Mouse (Mus musculus) neural tube, embryonic 10.5 days (tissue): Measurements from ENCODE around the gene Gjb1.

Source experiments
- DNase-seq: peaks from one replicate; pipeline ENCODE4 v3.0.0-alpha.2; 2017; ENCODE audit warnings: low spot score; ENCODE audit errors: extremely low spot score

The Gjb1 gene

DNA sequence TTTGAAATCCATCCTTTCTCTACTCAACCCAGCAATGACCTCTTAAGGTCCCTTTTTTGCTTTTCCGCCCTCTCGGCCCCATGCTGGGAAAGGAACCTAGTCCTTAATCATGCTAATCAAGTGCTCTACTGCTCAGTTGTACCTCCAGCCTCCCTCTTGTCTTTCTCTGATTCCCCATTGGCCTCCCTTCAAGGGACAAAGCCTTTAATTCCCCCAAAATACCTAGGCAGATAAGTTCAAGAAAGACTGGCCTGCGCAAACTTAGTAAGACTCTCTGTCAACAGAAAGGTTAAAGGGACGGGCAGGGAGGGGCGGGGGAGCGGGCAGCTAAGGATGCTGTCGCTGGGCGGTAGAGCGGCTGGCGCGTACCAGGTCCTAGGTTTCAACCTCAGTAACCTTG lies 20.3 kb downstream of the Gjb1 start:
- DNase-seq = no peak

DNA sequence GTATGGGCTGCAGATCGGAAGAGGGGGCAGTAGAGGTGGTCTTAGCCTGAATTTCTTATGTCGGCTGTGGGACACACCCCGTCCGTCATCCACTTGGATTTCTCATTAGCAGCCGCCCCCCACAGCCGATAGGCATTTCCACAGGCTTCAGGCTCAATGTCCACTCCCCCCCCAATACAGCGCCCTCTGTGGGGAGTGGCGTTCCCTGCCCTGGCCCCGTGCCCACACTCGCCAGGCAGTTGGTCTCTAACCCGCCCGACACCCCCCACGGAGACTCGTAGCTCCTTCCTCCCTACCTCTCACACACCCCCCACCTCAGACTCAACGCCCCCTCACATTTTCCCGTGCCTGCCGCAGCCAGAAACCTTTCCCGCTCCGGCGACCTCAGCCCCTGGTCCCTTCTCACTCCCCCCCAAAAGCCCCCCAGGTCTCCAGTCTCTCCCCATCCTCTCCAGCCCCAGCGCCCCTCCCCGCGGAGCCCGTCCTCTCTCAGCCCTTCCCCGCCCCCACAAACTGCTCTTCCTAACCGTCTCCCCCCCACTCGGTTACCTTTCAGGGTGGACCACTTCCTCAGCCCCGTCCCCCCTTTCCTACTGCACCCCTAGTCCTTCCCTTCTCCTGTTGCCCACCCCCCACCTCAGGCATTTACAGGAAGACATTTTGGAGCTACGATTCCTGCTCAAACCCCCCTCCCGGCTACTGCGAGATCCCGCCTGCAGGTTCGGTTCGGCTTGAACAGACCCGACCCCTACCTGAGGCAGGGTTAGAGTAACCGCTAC lies 43.0 kb downstream of the Gjb1 start:
- DNase-seq = peak; percentile 31

DNA sequence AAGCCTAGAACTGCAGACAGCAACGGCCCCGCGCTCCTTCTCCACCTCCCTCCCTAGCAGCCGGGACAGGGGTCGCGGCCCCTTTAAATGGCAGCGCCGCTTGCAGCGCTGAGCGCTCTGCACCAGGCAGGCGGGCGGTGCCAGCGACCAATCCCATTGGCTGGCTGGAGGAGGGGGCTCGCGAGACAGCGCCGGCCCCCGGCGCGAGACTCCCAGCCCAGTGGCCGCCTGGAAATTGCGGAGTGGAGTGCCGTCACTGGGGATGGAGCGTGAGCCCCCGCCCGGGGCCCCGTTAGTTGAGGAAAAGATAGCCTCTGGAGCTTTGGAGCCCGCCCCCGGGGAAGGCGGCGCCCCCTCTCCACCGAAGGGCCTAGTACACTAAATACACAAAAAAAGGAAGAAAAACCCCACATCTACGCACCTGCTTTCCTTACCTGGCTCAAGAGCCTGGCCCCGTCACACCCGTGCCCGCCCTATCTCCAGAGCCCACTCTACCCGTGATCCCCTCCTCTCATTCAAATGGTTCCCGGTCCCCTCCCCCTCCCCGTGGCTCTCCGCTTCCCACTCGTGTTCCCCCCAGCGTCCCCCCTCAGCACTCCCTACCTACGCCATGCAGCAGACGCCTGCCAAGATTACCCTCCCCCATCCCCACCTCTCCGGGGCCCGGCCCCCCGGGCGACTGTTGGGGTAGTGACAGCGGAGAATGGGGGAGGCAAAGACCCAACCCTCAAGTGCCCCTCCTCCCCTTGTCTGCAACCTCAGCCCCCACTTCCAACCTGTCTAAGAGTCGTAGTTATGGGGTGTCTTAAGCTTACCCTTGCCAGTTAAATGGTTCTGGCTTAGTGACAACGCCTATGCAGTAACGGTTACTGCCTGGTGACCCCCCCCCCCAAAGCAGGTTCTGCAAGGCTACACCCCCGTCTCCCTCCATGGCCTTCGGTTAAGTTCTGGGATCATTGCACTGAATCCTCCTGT lies 43.8 kb downstream of the Gjb1 start:
- DNase-seq = peak; percentile 75

DNA sequence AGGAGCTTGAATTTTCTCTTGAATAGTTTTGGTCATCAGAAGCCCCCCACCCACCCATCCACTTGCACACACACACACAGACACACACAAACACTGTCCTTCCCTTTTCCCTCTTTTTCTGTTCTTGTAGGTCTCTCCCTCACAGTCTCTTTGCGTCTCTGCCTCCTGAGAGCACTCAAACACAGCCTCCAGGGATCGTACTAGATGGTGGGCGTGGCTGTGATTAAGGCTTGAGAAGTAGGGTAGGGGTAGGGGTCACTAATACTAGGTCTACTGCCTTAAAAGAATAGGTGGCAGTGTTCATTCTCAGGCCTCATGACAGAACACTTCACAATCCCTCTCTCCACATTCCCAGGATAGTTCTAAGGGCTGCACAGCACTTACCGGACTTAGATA lies 44.5 kb downstream of the Gjb1 start, which contains the start of gene Zmym3:
Gene Zmym3, minus strand, starts transcription at position 150 of the 396 bp plus-strand sequence.
- no peak for DNase-seq

DNA sequence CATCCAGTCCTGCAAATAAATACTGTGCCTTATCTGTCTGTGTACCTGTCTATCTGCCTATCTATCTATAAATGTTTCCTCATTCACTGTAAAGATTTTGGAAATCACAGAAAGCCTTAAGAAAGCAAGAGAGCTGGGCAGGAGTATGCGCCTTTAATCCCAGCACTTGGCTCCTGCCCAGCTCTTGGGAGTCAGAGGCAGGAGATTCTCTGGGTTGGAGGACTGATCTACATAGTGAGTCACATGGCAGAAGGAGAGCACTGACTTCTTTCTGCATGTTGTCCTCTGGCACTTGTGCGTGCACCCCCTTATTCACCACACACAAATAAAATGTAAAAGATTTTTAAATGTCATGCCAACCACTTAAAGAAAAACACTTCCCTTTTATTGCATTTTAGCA lies 47.3 kb downstream of the Gjb1 start:
- no peak for DNase-seq

DNA sequence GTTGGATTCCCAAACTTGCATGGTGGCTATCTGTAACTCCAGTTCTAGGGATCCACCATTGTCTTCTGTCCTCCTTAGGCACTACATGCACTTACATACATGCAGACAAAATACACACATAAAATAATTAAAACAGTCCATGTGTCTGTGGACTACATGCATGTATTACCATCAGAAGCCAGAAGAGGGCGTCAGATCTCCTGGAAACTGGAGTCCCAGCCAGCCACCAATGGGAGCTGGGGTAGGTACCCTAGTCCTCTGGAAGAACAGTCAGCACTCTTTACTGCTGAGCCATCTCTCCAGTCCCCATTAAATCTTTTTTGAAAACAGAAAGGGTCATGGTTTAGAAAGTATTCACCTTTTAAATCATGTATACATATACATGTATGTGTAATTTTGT lies 51.6 kb downstream of the Gjb1 start:
- DNase-seq = no peak

DNA sequence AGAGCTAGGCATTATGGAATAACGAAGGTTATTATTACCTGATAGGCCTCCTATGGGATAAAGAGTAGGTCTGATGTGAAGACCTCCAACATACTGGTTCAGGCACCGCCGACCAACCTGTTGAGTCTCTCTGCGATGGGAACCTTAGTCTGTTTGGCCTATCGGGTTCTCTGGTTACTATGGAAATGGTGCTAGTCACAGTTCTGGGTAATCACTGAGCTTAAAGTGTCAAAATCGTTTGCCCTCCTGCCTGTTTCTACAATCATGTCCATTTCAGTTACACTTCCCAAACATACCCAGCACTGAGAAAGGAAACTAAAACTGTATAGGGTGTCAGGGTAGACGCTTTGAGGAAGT lies 52.6 kb downstream of the Gjb1 start:
- peak; percentile 24 for DNase-seq

DNA sequence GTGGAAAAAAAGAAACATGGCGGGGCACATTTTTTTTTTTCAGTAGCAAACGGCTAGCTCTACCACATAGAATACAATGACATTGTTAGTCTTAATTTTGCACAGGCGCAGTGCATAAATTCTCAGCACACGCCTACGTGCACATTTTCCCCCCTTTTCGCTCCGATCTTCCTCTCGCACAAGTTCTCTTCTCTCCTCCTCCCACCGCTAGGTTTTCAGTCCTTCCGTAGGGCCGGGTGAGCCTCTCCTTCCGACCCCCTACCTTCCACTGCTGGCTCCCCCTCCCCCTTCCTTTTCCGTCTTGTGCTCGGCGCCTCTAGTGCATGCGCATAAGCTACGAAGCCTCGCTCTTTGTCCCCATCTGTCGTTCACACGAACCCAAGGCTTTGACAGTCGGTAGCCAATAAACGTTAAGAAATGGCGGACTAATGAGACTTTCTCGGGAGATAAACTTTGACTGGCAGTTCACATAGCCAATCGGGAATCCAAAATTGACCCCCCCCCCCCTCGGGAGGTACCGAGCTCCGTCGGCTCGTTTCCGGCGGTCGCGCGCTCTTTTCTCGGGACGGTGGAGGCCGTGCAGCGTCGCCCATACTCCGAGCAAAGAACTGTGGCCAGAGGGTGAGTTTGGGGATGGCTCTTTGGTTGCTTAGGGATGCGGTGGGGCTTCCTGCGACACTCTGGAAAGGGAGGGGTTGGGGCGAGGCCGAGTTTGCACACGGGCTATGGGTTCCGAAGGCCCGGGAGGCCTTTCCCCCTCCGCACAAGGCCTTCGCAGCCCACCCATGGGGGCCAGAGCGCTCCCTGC lies 53.2 kb downstream of the Gjb1 start, which contains the start of gene Nono:
Gene Nono, plus strand, starts transcription at position 177 of the 808 bp plus-strand sequence.
- peak; percentile 81 for DNase-seq

DNA sequence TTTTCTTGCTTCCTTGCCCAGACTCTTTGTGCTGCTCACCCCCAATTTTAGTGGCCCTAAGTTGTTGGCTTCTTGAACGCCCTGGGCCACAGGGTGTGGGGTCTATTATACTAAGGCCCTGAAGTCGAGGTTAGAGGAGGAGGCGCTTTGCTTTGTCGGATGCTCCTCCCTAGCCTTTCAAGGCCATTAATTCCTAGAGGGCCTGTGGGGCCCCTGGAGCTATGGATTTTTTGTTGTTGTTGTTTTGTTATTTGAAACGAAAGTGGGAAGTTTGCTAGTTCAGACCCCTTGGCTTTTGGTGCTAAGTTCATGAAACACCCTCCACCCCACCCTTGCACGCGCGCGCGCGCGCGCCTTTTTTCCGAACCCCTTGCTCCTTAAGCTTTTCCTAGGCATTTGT lies 53.8 kb downstream of the Gjb1 start:
- DNase-seq = no peak
